Mouse (Mus musculus): Measurements from ENCODE around the gene Pcdh15. TPM values are rescaled to one million over a fixed set of nuclear protein-coding genes. Genes with fewer than 3 reads are reported as not detected.

Gene Pcdh15
- polyA plus RNA-seq, 1 experiment from 2014 or later, result 0.68 TPM

- no peak for TF ChIP-seq CTCF (IDR thresholded peaks at IDR 0.05; ENCODE audit: low read depth)
- TF ChIP-seq EP300 (optimal IDR thresholded peaks at IDR 0.05), result no peak
- ATAC-seq (ENCODE audit: low FRiP score, low TSS enrichment) (no peak), DNase-seq (ENCODE audit: low spot score) (no peak)
- Histone ChIP-seq H3K27ac (replicated peaks) (no peak overlapping the region), H3K9me3 (ENCODE audit: control insufficient read depth, low read length) (no peaks in the 10 kb centered on the region), H3K4me1 (replicated peaks; ENCODE audit: control insufficient read depth, insufficient read depth) (no peaks in the 10 kb centered on the region), H3K27me3 (ENCODE audit: control insufficient read depth, insufficient read depth, low read length) (no peaks in the 10 kb centered on the region), H3K36me3 (ENCODE audit: control insufficient read depth, insufficient read depth, low read length) (no peaks in the 10 kb centered on the region), H3K9ac (ENCODE audit: low read length) (no peak overlapping the region), H3K4me3 (ENCODE audit: low read depth, low read length) (no peak overlapping the region), H3K4me2 (replicated peaks; ENCODE audit: low read depth) (no peak overlapping the region)
- WGBS, result 28% methylated on average over 3 of the region's 3 CpGs
These were observed 654.7 kb downstream of the Pcdh15 start for GRCm38 (mm10) chr10:73753876-73754275.

- ATAC-seq (ENCODE audit: low FRiP score, low TSS enrichment), result no peak
- Histone ChIP-seq H3K9me3 (ENCODE audit: control insufficient read depth, low read length) (no peaks in the 10 kb centered on the region), H3K4me2 (replicated peaks; ENCODE audit: low read depth) (no peak overlapping the region), H3K4me3 (ENCODE audit: low read depth, low read length) (no peak overlapping the region), H3K27me3 (ENCODE audit: control insufficient read depth, insufficient read depth, low read length) (no peaks in the 10 kb centered on the region), H3K36me3 (ENCODE audit: control insufficient read depth, insufficient read depth, low read length) (no peaks in the 10 kb centered on the region), H3K27ac (replicated peaks) (no peak overlapping the region), H3K4me1 (replicated peaks; ENCODE audit: control insufficient read depth, insufficient read depth) (no peaks in the 10 kb centered on the region), H3K9ac (ENCODE audit: low read length) (no peak overlapping the region)
- TF ChIP-seq EP300 (optimal IDR thresholded peaks at IDR 0.05), result no peak
- no peak for TF ChIP-seq CTCF (IDR thresholded peaks at IDR 0.05; ENCODE audit: low read depth)
- WGBS, result 46% methylated on average over 4 of the region's 4 CpGs
- DNase-seq (ENCODE audit: low spot score), result no peak
These were observed 683.8 kb downstream of the Pcdh15 start for GRCm38 (mm10) chr10:73782945-73783344.

GRCm38 (mm10) chr10:73788163-73788562, 689.0 kb downstream of the Pcdh15 start:
- no peak overlapping the region for H3K27ac ChIP-seq (replicated peaks)
- no peaks in the 10 kb centered on the region for H3K36me3 ChIP-seq (ENCODE audit: control insufficient read depth, insufficient read depth, low read length)
- TF ChIP-seq CTCF (IDR thresholded peaks at IDR 0.05; ENCODE audit: low read depth), result no peak
- no peak overlapping the region for H3K4me2 ChIP-seq (replicated peaks; ENCODE audit: low read depth)
- no peaks in the 10 kb centered on the region for H3K9me3 ChIP-seq (ENCODE audit: control insufficient read depth, low read length)
- no peak for DNase-seq (ENCODE audit: low spot score)
- no peaks in the 10 kb centered on the region for H3K27me3 ChIP-seq (ENCODE audit: control insufficient read depth, insufficient read depth, low read length)
- H3K9ac ChIP-seq (ENCODE audit: low read length), result no peak overlapping the region
- no peaks in the 10 kb centered on the region for H3K4me1 ChIP-seq (replicated peaks; ENCODE audit: control insufficient read depth, insufficient read depth)
- WGBS, result 47% methylated on average over 3 of the region's 3 CpGs
- no peak for ATAC-seq (ENCODE audit: low FRiP score, low TSS enrichment)
- no peak overlapping the region for H3K4me3 ChIP-seq (ENCODE audit: low read depth, low read length)

- Histone ChIP-seq H3K4me3 (ENCODE audit: low read depth, low read length) (no peak overlapping the region), H3K9me3 (ENCODE audit: control insufficient read depth, low read length) (no peaks in the 10 kb centered on the region), H3K9ac (ENCODE audit: low read length) (no peak overlapping the region), H3K27ac (replicated peaks) (no peak overlapping the region), H3K4me2 (replicated peaks; ENCODE audit: low read depth) (no peak overlapping the region), H3K4me1 (replicated peaks; ENCODE audit: control insufficient read depth, insufficient read depth) (no peaks in the 10 kb centered on the region), H3K36me3 (ENCODE audit: control insufficient read depth, insufficient read depth, low read length) (no peaks in the 10 kb centered on the region), H3K27me3 (ENCODE audit: control insufficient read depth, insufficient read depth, low read length) (no peaks in the 10 kb centered on the region)
- 87% methylated on average over 4 of the region's 4 CpGs for whole genome bisulfite sequencing
- DNase-seq (ENCODE audit: low spot score) (no peak), ATAC-seq (ENCODE audit: low FRiP score, low TSS enrichment) (no peak)
- TF ChIP-seq CTCF (IDR thresholded peaks at IDR 0.05; ENCODE audit: low read depth) (no peak), EP300 (optimal IDR thresholded peaks at IDR 0.05) (no peak)
These were observed 705.9 kb downstream of the Pcdh15 start for GRCm38 (mm10) chr10:73805069-73805468.

GRCm38 (mm10) chr10:73812311-73812710, 713.2 kb downstream of the Pcdh15 start:
- Histone ChIP-seq H3K4me3 (ENCODE audit: low read depth, low read length) (no peak overlapping the region), H3K9ac (ENCODE audit: low read length) (no peak overlapping the region), H3K4me2 (replicated peaks; ENCODE audit: low read depth) (no peak overlapping the region), H3K27me3 (ENCODE audit: control insufficient read depth, insufficient read depth, low read length) (no peaks in the 10 kb centered on the region), H3K36me3 (ENCODE audit: control insufficient read depth, insufficient read depth, low read length) (no peaks in the 10 kb centered on the region), H3K27ac (replicated peaks) (no peak overlapping the region), H3K9me3 (ENCODE audit: control insufficient read depth, low read length) (no peaks in the 10 kb centered on the region), H3K4me1 (replicated peaks; ENCODE audit: control insufficient read depth, insufficient read depth) (no peaks in the 10 kb centered on the region)
- ATAC-seq (ENCODE audit: low FRiP score, low TSS enrichment) (no peak), DNase-seq (ENCODE audit: low spot score) (no peak)
- TF ChIP-seq EP300 (optimal IDR thresholded peaks at IDR 0.05), result no peak
- 69% methylated on average over 8 of the region's 8 CpGs for WGBS

GRCm38 (mm10) chr10:73821657-73822583, 722.8 kb downstream of the Pcdh15 start:
- Histone ChIP-seq H3K4me2 (replicated peaks; ENCODE audit: low read depth) (no peak overlapping the region), H3K9me3 (ENCODE audit: control insufficient read depth, low read length) (no peaks in the 10 kb centered on the region), H3K4me1 (replicated peaks; ENCODE audit: control insufficient read depth, insufficient read depth) (no peaks in the 10 kb centered on the region), H3K9ac (ENCODE audit: low read length) (no peak overlapping the region), H3K27me3 (ENCODE audit: control insufficient read depth, insufficient read depth, low read length) (no peaks in the 10 kb centered on the region), H3K36me3 (ENCODE audit: control insufficient read depth, insufficient read depth, low read length) (no peaks in the 10 kb centered on the region), H3K4me3 (ENCODE audit: low read depth, low read length) (peak overlapping the region; percentile 6; the same call in 1 of the 2 replicates), H3K27ac (replicated peaks) (no peak overlapping the region)
- no peak for DNase-seq (ENCODE audit: low spot score)
- ATAC-seq (ENCODE audit: low FRiP score, low TSS enrichment), result no peak
- WGBS, result 33% methylated on average over 22 of the region's 22 CpGs
- no peak for TF ChIP-seq EP300 (optimal IDR thresholded peaks at IDR 0.05)
- peak; percentile 23; the same call in 1 of the 2 replicates for TF ChIP-seq CTCF (IDR thresholded peaks at IDR 0.05; ENCODE audit: low read depth)
